Mouse (Mus musculus) heart, adult 2 months (tissue): ENCODE data around the gene Agap1. TPM values are rescaled to one million over a fixed set of nuclear protein-coding genes. Genes with fewer than 3 reads are reported as not detected.

ENCODE experiments used
- DNase-seq, 2 experiments: peaks; one replicate each; pipeline ENCODE4 v3.0.0; 2021
- H3K27ac ChIP-seq: fragments of 200-600 bp; 2 replicates; pipeline ENCODE4 v1.8.1; 2022
- H3K27me3 ChIP-seq: fragments of 200-500 bp; 2 replicates; pipeline ENCODE4 v1.6.1; 2012; ENCODE audit warnings: mild to moderate bottlenecking, low read length, inconsistent platforms, mixed read lengths; ENCODE audit not compliant: control insufficient read depth, insufficient read depth
- H3K36me3 ChIP-seq: fragments of 200-500 bp; 2 replicates; pipeline ENCODE4 v1.6.1; 2012; ENCODE audit warnings: low read length, inconsistent platforms; ENCODE audit not compliant: control insufficient read depth, insufficient read depth
- H3K4me1 ChIP-seq: fragments of 200-500 bp; 2 replicates; pipeline ENCODE4 v1.6.1; 2011; ENCODE audit warnings: low read length; ENCODE audit not compliant: control insufficient read depth, insufficient read depth
- H3K4me3 ChIP-seq: fragments of 200-600 bp; 2 replicates; pipeline ENCODE4 v1.8.1; 2022
- H3K79me2 ChIP-seq: fragments of 200-500 bp; replicated peaks from 2 replicates; pipeline ENCODE4 v1.6.1; 2012; ENCODE audit warnings: mild to moderate bottlenecking, inconsistent platforms, low read length, moderate library complexity, mixed read lengths; ENCODE audit not compliant: control insufficient read depth, insufficient read depth
- H3K9ac ChIP-seq: fragments of 200-500 bp; 2 replicates; pipeline ENCODE4 v1.6.1; 2012; ENCODE audit warnings: low read depth, mild to moderate bottlenecking, control low read depth, inconsistent platforms, low read length, mixed read lengths
- CTCF ChIP-seq: fragments of 200-600 bp; IDR thresholded peaks from 2 replicates; pipeline ENCODE4 v1.8.1; 2022; ENCODE audit warnings: antibody characterized with exemption, mild to moderate bottlenecking, moderate library complexity
- EP300 ChIP-seq: fragments of 200-500 bp; IDR thresholded peaks from 2 replicates; pipeline ENCODE4 v1.6.1; 2011; ENCODE audit warnings: low read depth, low read length, control low read depth; ENCODE audit not compliant: insufficient read depth
- POLR2A ChIP-seq: fragments of 200-500 bp; IDR thresholded peaks from 2 replicates; pipeline ENCODE4 v1.6.1; 2011; ENCODE audit warnings: mild to moderate bottlenecking, low read depth, low read length, control low read depth; ENCODE audit not compliant: insufficient read depth
- WGBS: fragments of 180-500 bp; shearing (Covaris S2); methylation state at CpG from one replicate; pipeline ENCODE4 v1.1.7; 2018; 5-methylcytosine and 5-hydroxymethylcytosine counted together
- intact Hi-C: fragments of 180-260 bp; cut with DNase I; formaldehyde crosslinking; loops from one replicate; pipeline ENCODE4 v1.15.1; 2025
- polyA plus RNA-seq: library from polyadenylated mRNA; depleted of rRNA; stranded (reverse); fragments of >200 nt; gene quantifications from 2 replicates; pipeline ENCODE4 v1.2.3, GENCODE M21; 2012
- total RNA-seq, 2 experiments: library from RNA; stranded (reverse); gene quantifications; 2 replicates each; pipeline ENCODE4 v1.2.3; 2021

Agap1 gene
- total and polyA plus RNA-seq, 3 experiments: 11.4 to 62.1 (median 59.0) TPM

- no peak overlapping the region for H3K4me3 ChIP-seq
- WGBS: 89% methylated on average over 2 of the region's 2 CpGs
- no peak for DNase-seq
Measured at GRCm38 (mm10) chr1:89902236-89902635, 447.6 kb downstream of the Agap1 start.

DNA sequence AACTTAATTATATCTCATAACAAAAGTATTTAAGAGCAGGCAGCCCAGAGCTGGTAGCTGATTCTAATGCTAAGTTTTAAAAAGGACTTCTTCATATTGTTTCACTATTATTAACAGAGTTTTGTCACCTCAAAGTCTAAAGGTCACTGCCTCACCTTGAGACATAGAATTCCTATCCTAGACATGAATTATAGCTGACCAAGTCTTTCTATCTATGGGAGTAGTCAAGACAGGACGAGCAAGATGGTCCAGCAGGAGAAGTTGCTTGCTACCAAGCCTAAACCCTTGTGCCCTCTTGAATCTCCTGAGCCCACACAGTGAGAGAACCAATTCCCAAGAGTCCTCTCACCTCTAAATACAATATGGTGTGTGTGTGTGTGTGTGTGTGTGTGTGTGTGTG, 448.0 kb downstream of the Agap1 start:
- Histone ChIP-seq H3K4me3 (no peak overlapping the region), H3K27me3 (no peaks in the 10 kb centered on the region), H3K79me2 (no peaks in the 10 kb centered on the region), H3K36me3 (no peaks in the 10 kb centered on the region), H3K27ac (no peak overlapping the region), H3K4me1 (no peaks in the 10 kb centered on the region), H3K9ac (no peak overlapping the region)
- TF ChIP-seq EP300 (no peak), POLR2A (no peak), CTCF (no peak)
- 77% methylated on average over 1 of the region's 1 CpGs for WGBS
- DNase-seq: no peak
- intact Hi-C loops: no loop called here

More at GRCm38 (mm10) chr1:89902236-89902635, 447.6 kb downstream of the Agap1 start:
- intact Hi-C loops: no loop called here
- Histone ChIP-seq H3K27ac (no peak overlapping the region), H3K27me3 (no peaks in the 10 kb centered on the region), H3K36me3 (no peaks in the 10 kb centered on the region), H3K79me2 (no peaks in the 10 kb centered on the region), H3K9ac (no peak overlapping the region), H3K4me1 (no peaks in the 10 kb centered on the region)
- no peak for TF ChIP-seq CTCF
- no peak for TF ChIP-seq POLR2A
- no peak for TF ChIP-seq EP300

- no peaks in the 10 kb centered on the region for H3K4me1 ChIP-seq
- H3K9ac ChIP-seq: no peak overlapping the region
- H3K4me3 ChIP-seq: no peak overlapping the region
- intact Hi-C loops: no loop called here
- H3K27me3 ChIP-seq: no peaks in the 10 kb centered on the region
- H3K36me3 ChIP-seq: no peaks in the 10 kb centered on the region
- 94% methylated on average over 8 of the region's 8 CpGs for WGBS
- no peak overlapping the region for H3K27ac ChIP-seq
- TF ChIP-seq EP300 (no peak), CTCF (no peak), POLR2A (no peak)
- no peak for DNase-seq
- no peaks in the 10 kb centered on the region for H3K79me2 ChIP-seq
Measured at GRCm38 (mm10) chr1:89909796-89910195, 455.2 kb downstream of the Agap1 start.

DNA sequence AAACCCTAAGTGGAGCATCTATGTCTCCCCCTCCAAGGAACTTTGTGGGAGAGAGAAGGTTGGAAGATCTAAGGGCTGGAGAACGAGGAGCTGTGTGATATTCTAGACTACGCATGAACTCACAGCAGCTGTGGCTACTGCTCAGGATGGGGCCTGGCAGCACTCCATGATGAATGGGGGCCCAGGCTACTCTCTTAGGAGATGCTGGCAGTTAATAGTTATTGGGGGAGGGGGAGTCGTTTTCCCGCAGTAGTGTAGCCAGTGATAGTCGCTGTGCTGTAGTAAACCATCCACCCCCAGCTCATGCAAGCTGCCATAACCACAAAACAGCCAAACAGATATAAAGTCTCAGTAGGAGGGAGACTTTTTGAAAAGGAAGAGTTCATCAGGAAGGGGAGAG, 457.8 kb downstream of the Agap1 start:
- Histone ChIP-seq H3K4me3 (no peak overlapping the region), H3K27me3 (no peaks in the 10 kb centered on the region), H3K79me2 (no peaks in the 10 kb centered on the region), H3K4me1 (no peaks in the 10 kb centered on the region), H3K27ac (no peak overlapping the region), H3K36me3 (no peaks in the 10 kb centered on the region), H3K9ac (no peak overlapping the region)
- intact Hi-C loops: no loop called here
- DNase-seq: no peak
- 55% methylated on average over 5 of the region's 5 CpGs for WGBS
- no peak for TF ChIP-seq EP300
- no peak for TF ChIP-seq CTCF
- TF ChIP-seq POLR2A: no peak

- TF ChIP-seq CTCF (no peak), POLR2A (no peak), EP300 (no peak)
- intact Hi-C loops: no loop called here
- WGBS: 75% methylated on average over 4 of the region's 4 CpGs
Measured at GRCm38 (mm10) chr1:89913611-89914010, 459.0 kb downstream of the Agap1 start.

DNA sequence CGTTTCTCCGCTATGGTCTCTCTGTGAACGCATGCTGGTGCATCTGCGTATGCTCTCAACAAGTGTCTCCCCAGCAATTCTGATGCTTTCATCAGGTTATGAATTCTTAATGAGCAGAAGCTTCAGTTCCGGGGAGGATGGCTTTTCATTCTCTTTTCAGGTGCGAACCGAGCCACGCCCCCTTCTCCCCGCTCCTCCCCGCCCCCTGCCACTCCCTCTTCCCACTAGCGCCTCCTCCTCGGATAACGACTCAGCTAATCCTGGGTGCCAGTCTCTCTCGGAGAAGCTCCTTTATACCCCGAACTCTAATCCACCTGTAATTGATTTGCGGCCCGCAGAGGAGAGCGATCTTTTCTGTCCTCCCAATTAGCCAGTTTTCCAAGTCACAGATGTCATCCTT, 463.5 kb downstream of the Agap1 start:
- Histone ChIP-seq H3K36me3 (no peaks in the 10 kb centered on the region), H3K27me3 (peaks cover 5% of the 10 kb centered on the region), H3K4me1 (no peaks in the 10 kb centered on the region), H3K4me3 (no peak overlapping the region), H3K79me2 (no peaks in the 10 kb centered on the region), H3K9ac (no peak overlapping the region), H3K27ac (no peak overlapping the region)
- no peak for DNase-seq
- WGBS: 25% methylated on average over 18 of the region's 18 CpGs
- intact Hi-C loops: no loop called here
- no peak for TF ChIP-seq EP300

More at GRCm38 (mm10) chr1:89913611-89914010, 459.0 kb downstream of the Agap1 start:
- Histone ChIP-seq H3K4me1 (no peaks in the 10 kb centered on the region), H3K27me3 (no peaks in the 10 kb centered on the region), H3K27ac (no peak overlapping the region), H3K36me3 (no peaks in the 10 kb centered on the region), H3K9ac (no peak overlapping the region), H3K4me3 (no peak overlapping the region), H3K79me2 (no peaks in the 10 kb centered on the region)
- DNase-seq: no peak
